Mouse (Mus musculus): ENCODE measurements around the gene Ep300. TPM values are rescaled to one million over a fixed set of nuclear protein-coding genes. Genes with fewer than 3 reads are reported as not detected.

Gene Ep300
- total and polyA plus RNA-seq, 3 experiments = 11.6 to 45.2 (median 32.3) TPM

DNA sequence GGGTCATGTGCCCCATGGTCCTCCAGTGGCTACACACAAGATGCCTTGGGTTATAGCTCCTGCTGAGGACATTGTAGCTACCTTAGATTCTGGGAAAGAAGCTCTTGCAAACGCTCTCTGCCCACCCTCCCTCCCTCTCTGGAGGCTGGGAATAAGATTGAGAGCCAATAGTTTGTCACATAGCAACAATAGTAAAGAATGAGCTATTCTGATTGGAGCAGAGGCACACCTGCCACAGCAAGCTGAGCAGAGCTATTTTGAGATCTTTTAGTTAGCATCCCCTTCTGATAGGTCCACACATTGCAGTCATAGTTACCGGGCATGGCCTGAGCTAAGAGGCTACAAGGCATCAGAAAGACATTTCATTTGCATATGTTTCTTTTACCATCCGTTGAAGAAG lies 8.2 kb upstream of the Ep300 start:
- no peaks in the 10 kb centered on the region for H3K27me3 ChIP-seq (ENCODE audit: control insufficient read depth in 1 of 2, insufficient read depth in 2 of 2, low read length in 2 of 2)
- H3K79me2 ChIP-seq (ENCODE audit: control insufficient read depth, insufficient read depth, low read length, poor library complexity) = no peaks in the 10 kb centered on the region
- H3K9ac ChIP-seq (ENCODE audit: control insufficient read depth, low read depth, low read length, poor library complexity, severe bottlenecking) = no peak overlapping the region
- peaks cover 0 to 9% of the 10 kb centered on the region in 2 experiments; a peak in 2 of 4 replicates for H3K36me3 ChIP-seq (ENCODE audit: control insufficient read depth in 1 of 2, insufficient read depth in 2 of 2, low read length in 2 of 2)
- H3K27ac ChIP-seq (ENCODE audit: control insufficient read depth, low read depth, low read length) = no peak overlapping the region
- no peak overlapping the region for H3K4me3 ChIP-seq (ENCODE audit: control insufficient read depth in 1 of 2, insufficient read depth in 1 of 2, low read depth in 2 of 2, low read length in 2 of 2)
- peak; percentile 49 for DNase-seq (ENCODE audit: low read depth, low spot score)
- H3K9me3 ChIP-seq (replicated peaks; ENCODE audit: insufficient read depth, low read length) = no peaks in the 10 kb centered on the region
- peaks cover 0 to 5% of the 10 kb centered on the region in 2 experiments; a peak in 2 of 4 replicates for H3K4me1 ChIP-seq (ENCODE audit: control insufficient read depth in 1 of 2, insufficient read depth in 2 of 2, low read length in 2 of 2)
- TF ChIP-seq ZKSCAN1 (IDR thresholded peaks at IDR 0.05; ENCODE audit: low read depth, low read length) (no peak), TBP (IDR thresholded peaks at IDR 0.05; ENCODE audit: low read depth, low read length) (no peak), MYC (IDR thresholded peaks at IDR 0.05; ENCODE audit: low read depth, low read length) (no peak), MXI1 (IDR thresholded peaks at IDR 0.05; ENCODE audit: low read depth, low read length) (no peak), SMC3 (IDR thresholded peaks at IDR 0.05; ENCODE audit: low read depth, low read length) (no peak), TAL1 (IDR thresholded peaks at IDR 0.05; ENCODE audit: low read length) (no peak), CHD1 (IDR thresholded peaks at IDR 0.05; ENCODE audit: low read depth, low read length) (no peak), CHD2 (IDR thresholded peaks at IDR 0.05; ENCODE audit: low read length) (no peak), HCFC1 (IDR thresholded peaks at IDR 0.05; ENCODE audit: low read depth, low read length) (no peak), MAZ (IDR thresholded peaks at IDR 0.05; ENCODE audit: low read depth, low read length) (no peak), ZMIZ1 (IDR thresholded peaks at IDR 0.05; ENCODE audit: low read depth, low read length) (no peak), ZC3H11A (IDR thresholded peaks at IDR 0.05; ENCODE audit: low read depth, low read length) (no peak), RCOR1 (IDR thresholded peaks at IDR 0.05; ENCODE audit: low read depth, low read length) (no peak), ELF1 (IDR thresholded peaks at IDR 0.05; ENCODE audit: low read depth, low read length) (no peak), KAT2A (conservative IDR thresholded peaks at IDR 0.05; ENCODE audit: low read depth, low read length) (no peak), MEF2A (IDR thresholded peaks at IDR 0.05; ENCODE audit: extremely low read depth, insufficient replicate concordance, low read depth, low read length, poor library complexity, severe bottlenecking) (no peak), ZNF384 (IDR thresholded peaks at IDR 0.05; ENCODE audit: low read depth, low read length) (no peak)

DNA sequence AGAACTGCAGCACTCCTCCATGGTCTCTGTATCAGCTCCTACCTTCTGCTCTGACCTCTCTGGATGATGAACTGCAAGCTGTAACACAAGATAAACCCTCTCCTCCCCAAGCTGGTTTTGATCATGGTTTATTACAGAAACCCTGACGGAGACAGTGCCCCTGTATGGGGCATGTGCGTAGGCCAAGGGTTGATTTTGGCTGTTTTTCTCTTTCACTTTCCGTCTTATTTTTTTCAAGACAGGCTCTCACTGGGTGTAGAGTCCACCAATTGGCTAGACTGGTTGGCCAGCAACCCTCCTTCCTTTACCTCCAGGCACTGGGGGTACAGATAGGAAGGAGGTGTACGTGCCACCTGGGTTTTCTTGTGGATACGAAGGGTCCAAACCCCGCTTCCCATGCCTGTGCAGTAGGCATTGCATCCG lies 7.4 kb upstream of the Ep300 start:
- H3K36me3 ChIP-seq (ENCODE audit: control insufficient read depth in 1 of 2, insufficient read depth in 2 of 2, low read length in 2 of 2) = peaks cover 0 to 9% of the 10 kb centered on the region in 2 experiments; a peak in 2 of 4 replicates
- peak; percentile 73 for DNase-seq (ENCODE audit: low read depth, low spot score)
- H3K9me3 ChIP-seq (replicated peaks; ENCODE audit: insufficient read depth, low read length) = no peaks in the 10 kb centered on the region
- H3K79me2 ChIP-seq (ENCODE audit: control insufficient read depth, insufficient read depth, low read length, poor library complexity) = no peaks in the 10 kb centered on the region
- H3K27ac ChIP-seq (ENCODE audit: control insufficient read depth, low read depth, low read length) = peak overlapping the region; percentile 57; the same call in 1 of the 2 replicates
- peak overlapping the region; percentile 39 to 56 for H3K4me3 ChIP-seq (ENCODE audit: control insufficient read depth in 1 of 2, insufficient read depth in 1 of 2, low read depth in 2 of 2, low read length in 2 of 2)
- no peaks in the 10 kb centered on the region for H3K27me3 ChIP-seq (ENCODE audit: control insufficient read depth in 1 of 2, insufficient read depth in 2 of 2, low read length in 2 of 2)
- peaks cover 0 to 5% of the 10 kb centered on the region in 2 experiments; a peak in 2 of 4 replicates for H3K4me1 ChIP-seq (ENCODE audit: control insufficient read depth in 1 of 2, insufficient read depth in 2 of 2, low read length in 2 of 2)
- H3K9ac ChIP-seq (ENCODE audit: control insufficient read depth, low read depth, low read length, poor library complexity, severe bottlenecking) = peak overlapping the region; percentile 61
- TF ChIP-seq USF2 (IDR thresholded peaks at IDR 0.05; ENCODE audit: borderline replicate concordance in 1 of 2, insufficient read depth in 1 of 2, low read depth in 1 of 2, low read length in 2 of 2) = no peak
- no peak for TF ChIP-seq CHD1 (IDR thresholded peaks at IDR 0.05; ENCODE audit: low read depth, low read length)
- no peak for TF ChIP-seq SIN3A (IDR thresholded peaks at IDR 0.05; ENCODE audit: low read length)
- no peak for TF ChIP-seq RAD21 (IDR thresholded peaks at IDR 0.05; ENCODE audit: low read depth, low read length)
- 0 out of 2 replicates have a peak, but pooled peaks have one; percentile 14 for TF ChIP-seq ETS1 (IDR thresholded peaks at IDR 0.05; ENCODE audit: low read depth, low read length)
- peak; percentile 37; the same call in 1 of the 2 replicates for TF ChIP-seq NELFE (IDR thresholded peaks at IDR 0.05; ENCODE audit: low read depth, low read length)
- no peak for TF ChIP-seq SMC3 (IDR thresholded peaks at IDR 0.05; ENCODE audit: low read depth, low read length)
- TF ChIP-seq TCF12 (IDR thresholded peaks at IDR 0.05; ENCODE audit: low read depth, low read length) = peak; percentile 78
- TF ChIP-seq MAFK (IDR thresholded peaks at IDR 0.05; ENCODE audit: borderline replicate concordance, low read depth, low read length) = no peak
- no peak for TF ChIP-seq ELF1 (IDR thresholded peaks at IDR 0.05; ENCODE audit: low read depth, low read length)
- no peak for TF ChIP-seq USF1 (IDR thresholded peaks at IDR 0.05; ENCODE audit: low read depth, low read length)
- no peak for TF ChIP-seq ZC3H11A (IDR thresholded peaks at IDR 0.05; ENCODE audit: low read depth, low read length)
- no peak for TF ChIP-seq POLR2A (IDR thresholded peaks at IDR 0.05; ENCODE audit: control insufficient read depth in 1 of 2, insufficient read depth in 1 of 2, low read depth in 1 of 2, low read length in 2 of 2, poor library complexity in 1 of 2)
- TF ChIP-seq HCFC1 (IDR thresholded peaks at IDR 0.05; ENCODE audit: low read depth, low read length) = no peak
- no peak for TF ChIP-seq ZMIZ1 (IDR thresholded peaks at IDR 0.05; ENCODE audit: low read depth, low read length)
- TF ChIP-seq ZNF384 (IDR thresholded peaks at IDR 0.05; ENCODE audit: low read depth, low read length) = no peak
- no peak for TF ChIP-seq CTCF (IDR thresholded peaks at IDR 0.05 in 2 of 3, conservative IDR thresholded peaks at IDR 0.05 in 1 of 3; ENCODE audit: control insufficient read depth in 1 of 3, insufficient read depth in 1 of 3, low read depth in 2 of 3, low read length in 3 of 3, poor library complexity in 1 of 3, severe bottlenecking in 1 of 3)
- TF ChIP-seq POLR2AphosphoS2 (IDR thresholded peaks at IDR 0.05; ENCODE audit: low read length) = no peak
- peak; percentile 28 to 60; a peak in 2 of 4 replicates for TF ChIP-seq EP300 (IDR thresholded peaks at IDR 0.05; ENCODE audit: low read depth in 1 of 2, low read length in 2 of 2)
- TF ChIP-seq ZKSCAN1 (IDR thresholded peaks at IDR 0.05; ENCODE audit: low read depth, low read length) = no peak
- peak; percentile 31; the same call in 1 of the 2 replicates for TF ChIP-seq MXI1 (IDR thresholded peaks at IDR 0.05; ENCODE audit: low read depth, low read length)
- peak; percentile 72; the same call in 1 of the 2 replicates for TF ChIP-seq GATA1 (IDR thresholded peaks at IDR 0.05; ENCODE audit: low read depth, low read length)
